Mouse (Mus musculus): ENCODE results near the gene Arhgap24.
"Not testable (repeated sequence)": the region's sequence is repeated elsewhere in the genome, so short reads cannot be mapped to it uniquely, and the experiment has no call there.

Gene Arhgap24

DNA sequence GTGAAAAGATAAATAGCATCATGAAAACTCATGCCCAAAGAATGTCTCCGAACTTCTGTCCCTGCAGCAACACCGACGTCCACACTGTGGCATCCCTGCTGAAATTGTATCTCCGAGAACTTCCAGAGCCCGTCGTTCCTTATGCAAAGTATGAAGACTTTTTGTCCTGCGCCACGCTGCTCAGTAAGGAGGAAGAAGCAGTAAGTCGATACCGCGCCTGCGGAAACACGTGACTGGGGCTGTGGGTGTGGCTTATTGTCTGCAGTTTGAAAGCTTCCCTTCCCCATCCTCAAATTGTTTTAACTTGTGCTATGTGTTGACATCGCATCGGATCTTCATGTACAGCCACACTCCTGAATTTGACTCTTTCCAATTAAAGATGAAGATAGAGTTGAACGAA is 394.4 kb downstream of the Arhgap24 start:
- peak; percentile 43 for DNase-seq (ENCODE audit: low read depth, low spot score)

DNA sequence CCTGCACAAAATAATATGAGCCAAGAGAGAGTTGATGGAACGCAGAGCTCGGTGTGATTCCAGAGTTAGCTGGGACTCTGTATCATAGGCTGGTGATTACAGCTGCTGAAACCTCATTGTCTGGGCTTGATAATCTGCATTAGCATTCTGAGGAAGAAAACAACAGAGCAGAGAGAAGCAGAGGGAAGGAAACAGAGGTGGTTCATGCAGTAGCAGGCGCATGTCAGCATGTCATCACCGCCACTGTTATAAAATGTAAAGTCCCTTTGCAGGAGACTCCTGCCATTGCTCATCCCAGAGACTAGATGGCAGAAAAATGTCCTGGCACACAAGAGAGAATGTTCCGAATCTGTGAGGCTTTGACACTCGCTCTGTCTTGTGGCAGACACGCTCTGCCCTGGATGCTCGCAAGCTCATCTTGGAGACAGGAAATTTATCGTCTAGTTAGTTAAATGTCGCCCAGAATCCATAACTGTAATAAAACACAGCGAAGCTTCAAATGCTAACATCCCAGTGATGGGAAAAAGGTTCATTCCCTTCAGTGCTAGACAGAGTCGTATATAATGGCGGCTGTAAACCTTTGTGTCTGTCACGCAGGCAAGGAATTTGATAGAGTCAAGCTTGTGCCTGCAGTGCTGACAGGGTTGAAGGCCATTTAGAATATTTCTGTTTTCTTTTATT is 407.4 kb downstream of the Arhgap24 start:
- no peak for DNase-seq (ENCODE audit: low read depth, low spot score)

DNA sequence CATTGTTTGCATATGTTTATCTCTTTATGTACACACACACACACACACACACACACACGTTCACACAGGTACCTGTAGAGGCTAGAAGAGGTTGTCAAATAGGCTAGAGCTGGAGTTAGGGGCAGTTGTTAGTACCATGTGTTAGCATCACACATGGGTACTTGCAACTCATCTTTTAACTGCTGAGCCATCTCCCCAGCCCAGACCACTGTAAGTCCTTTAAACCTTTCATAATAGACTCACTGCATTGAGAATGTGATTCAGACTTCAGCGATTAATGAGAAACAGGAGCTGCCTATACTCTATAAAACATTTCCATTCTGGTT is 407.9 kb downstream of the Arhgap24 start:
- DNase-seq (ENCODE audit: low read depth, low spot score): no peak

DNA sequence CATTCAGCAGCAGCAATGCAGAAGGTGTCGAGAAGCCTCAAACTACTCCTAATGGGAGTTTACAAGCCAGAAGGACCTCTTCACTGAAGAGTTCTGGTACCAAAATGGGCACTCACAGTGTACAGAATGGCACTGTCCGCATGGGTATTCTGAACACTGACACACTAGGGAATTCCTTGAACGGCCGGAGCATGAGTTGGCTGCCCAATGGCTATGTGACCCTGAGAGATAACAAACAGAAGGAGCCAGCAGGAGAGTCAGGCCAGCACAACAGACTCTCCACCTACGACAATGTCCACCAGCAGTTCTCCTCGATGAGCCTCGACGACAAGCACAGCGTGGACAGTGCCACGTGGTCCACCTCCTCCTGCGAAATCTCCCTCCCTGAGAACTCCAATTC is 411.0 kb downstream of the Arhgap24 start:
- no peak for DNase-seq (ENCODE audit: low read depth, low spot score)

DNA sequence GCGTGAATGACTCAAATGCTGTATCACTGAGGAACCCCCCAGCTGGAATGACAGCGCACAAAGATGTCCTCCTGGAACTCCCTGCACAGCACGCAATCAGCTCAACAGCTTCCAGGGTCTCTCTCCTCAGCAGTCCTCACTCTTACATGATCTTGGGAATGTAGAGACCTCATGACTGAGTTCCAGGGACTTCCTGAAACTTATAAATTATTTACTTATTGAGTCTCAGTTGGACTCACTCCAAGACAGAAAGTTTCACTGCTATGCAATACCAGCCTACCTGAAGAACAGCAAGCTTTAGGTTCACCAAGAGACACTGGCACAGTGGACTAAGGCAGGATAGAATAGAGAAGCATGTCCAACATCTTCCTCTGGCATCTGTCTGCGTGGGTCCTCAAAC is 417.1 kb downstream of the Arhgap24 start:
- DNase-seq (ENCODE audit: low read depth, low spot score): no peak

DNA sequence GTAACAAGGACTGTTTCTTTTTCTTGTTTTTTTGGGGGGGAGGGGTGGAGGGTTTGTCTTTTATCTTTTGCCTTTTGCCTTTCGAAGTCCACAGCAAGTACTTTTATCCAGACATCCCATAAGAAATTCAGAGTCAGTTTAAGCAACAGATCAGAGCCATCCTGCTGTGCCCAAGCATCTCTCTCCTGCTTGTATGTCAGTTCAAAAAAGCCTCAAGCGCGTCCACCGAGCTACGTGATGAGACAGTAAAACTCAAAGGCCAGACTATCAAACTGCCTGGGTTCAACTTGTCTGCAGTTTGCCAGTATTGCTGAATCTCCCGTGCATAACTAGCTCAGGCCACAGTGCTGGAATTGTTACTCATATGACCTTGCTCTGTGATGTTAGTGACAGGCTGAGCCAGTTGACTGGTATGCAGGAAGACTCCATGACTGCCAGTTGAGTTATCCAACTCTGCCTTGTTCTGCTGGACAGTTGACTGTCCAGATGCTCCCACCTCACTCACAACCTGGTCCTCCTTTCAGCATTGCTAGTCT is 418.6 kb downstream of the Arhgap24 start:
- DNase-seq (ENCODE audit: low read depth, low spot score): no peak

DNA sequence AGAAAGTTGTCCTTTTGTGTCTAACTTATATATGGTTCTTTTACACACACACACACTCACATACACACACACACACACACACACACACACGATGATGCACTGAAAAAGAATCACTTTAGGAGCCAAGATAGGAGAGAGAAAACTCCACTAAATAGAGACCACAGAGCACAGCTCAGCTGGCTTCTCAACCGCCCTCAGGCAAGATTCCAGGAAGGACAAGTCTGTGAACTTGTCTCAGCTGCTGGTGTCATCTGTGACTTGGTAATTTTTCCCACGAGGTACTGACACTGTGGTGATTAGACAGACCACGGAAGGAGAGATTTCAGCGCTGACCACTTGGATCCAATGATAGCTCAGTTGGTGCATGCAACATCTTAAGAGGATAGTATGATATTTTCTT is 420.0 kb downstream of the Arhgap24 start:
- no peak for DNase-seq (ENCODE audit: low read depth, low spot score)

DNA sequence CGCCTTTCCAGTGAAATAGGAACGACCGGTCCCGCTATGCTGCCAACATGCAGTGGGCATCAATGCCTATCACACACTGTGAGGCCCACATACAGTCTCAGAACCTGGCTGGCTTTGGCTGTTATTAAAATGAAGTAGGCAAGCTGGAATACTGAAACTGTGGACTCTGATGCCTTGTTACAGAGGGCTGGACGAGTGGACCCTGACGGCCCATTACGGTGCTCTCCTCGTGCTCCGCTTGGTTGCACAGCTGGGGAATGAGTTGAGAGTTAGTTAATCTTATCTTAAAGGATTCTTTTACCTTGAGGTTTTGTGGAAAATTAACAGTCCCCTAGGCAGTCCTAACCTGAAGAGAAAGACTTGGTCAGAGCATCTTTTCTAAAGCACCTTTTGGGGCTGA is 422.3 kb downstream of the Arhgap24 start:
- DNase-seq (ENCODE audit: low read depth, low spot score): no peak

DNA sequence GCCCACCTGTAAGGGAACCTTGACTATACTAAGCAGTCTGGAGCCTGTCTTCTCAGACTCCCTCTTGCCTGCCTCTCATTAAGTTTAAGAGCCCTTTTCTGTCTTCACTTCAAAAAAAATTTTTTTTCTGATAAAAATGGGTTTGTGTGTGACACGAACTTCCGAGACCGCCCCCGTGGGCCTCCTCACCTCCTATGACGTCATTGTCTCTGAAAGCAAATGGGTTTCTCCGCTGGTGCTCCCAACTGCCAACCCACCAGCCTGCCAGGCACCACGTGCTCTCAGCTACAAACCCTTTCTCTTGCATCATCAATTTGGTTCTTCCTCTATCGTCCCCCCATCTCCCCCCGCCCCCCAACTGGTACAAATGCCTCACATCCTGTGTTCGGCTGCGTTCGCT is 422.9 kb downstream of the Arhgap24 start:
- DNase-seq (ENCODE audit: low read depth, low spot score): no peak

DNA sequence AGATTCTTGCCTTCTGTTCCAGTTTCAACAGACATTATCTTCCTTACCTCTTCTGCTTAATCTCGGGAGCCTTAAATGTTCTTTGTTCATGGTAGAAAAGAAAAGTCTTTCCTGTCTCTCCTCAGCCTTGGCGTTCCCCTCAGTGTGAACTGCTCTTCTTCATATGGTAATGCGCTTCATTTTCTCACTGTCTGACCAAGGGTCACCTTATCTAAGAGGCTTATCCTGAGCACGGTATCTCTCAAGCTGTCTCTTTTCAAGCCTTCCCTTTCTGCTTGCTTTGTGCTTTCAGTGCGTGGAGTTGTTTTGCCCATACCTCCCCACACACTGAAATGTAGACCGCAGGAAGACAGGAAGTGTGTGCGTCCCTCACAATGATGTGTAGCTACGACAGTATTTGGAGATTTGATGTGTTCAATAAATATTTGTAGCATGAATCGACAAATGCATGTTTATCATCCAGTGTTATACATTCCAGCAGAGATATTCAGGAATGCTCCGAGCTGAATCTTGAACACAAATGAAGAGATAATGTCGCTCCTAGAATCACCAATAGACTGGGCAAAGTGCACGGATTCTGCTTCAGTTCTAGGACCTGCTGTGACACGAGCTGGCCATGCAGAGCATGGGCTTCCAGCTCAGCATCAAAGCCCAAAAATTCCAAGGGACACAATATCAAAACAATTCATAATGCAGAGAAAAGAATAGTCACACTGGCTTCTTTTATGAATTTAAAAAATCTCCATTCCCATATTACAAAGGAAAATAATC is 424.4 kb downstream of the Arhgap24 start:
- peak; percentile 68 for DNase-seq (ENCODE audit: low read depth, low spot score)

DNA sequence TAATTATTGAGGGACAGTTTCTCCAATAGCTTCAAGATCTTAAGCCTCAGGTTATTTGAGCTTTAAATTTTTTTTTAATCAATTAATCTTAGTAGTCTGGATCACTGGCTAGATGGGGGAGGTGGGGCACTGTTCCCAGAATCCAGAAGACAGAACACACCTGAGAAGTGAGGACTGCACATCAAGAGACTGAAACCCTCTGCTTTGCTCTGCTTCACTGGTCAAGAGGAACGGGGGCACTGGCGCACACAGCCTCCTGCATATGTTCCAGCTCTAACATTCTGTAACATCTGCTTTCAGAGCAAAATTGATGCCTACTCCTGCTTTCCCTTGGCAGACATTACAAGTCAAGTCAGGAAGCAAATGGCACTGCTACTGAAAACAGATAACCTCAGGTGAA is 439.0 kb downstream of the Arhgap24 start:
- no peak for DNase-seq (ENCODE audit: low read depth, low spot score)

DNA sequence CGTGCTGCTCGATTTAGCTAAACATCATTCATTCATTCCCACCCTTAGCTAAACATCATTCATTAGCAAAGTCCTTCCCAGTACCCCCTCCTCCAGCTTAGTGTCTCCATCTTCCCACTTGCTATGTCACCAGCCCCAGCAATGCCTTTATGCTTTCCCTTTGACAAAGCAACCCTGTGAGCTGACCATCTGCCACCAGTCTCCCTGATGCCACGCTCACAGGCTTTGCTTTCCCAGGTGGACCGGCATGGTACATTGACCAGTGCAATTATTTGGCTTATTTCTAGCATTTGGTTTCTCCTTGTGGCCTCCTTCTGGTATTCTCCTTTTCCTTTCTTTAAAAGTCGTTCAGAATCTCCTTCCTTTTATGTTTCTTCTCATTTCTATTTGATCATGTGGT is 445.6 kb downstream of the Arhgap24 start:
- no peak for DNase-seq (ENCODE audit: low read depth, low spot score)

DNA sequence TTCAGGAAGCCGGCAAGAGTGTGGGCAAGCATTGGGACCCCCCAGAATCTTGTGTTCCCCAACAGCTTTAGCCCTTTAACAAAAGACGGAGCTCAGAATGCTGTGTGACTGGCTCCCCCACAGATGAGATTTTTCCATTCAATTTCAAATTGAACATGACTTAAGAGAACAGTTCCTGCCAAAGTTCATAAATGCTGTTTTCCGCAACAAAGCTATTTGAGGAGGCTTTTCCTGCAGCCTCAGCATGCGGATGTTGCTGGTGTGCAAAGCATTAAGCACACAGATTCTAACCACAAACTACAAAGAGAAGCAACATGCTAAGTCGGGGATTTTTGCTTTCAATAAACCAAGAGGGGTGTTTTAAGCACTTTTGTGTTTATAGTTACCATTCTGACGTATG is 449.0 kb downstream of the Arhgap24 start:
- DNase-seq (ENCODE audit: low read depth, low spot score): no peak

DNA sequence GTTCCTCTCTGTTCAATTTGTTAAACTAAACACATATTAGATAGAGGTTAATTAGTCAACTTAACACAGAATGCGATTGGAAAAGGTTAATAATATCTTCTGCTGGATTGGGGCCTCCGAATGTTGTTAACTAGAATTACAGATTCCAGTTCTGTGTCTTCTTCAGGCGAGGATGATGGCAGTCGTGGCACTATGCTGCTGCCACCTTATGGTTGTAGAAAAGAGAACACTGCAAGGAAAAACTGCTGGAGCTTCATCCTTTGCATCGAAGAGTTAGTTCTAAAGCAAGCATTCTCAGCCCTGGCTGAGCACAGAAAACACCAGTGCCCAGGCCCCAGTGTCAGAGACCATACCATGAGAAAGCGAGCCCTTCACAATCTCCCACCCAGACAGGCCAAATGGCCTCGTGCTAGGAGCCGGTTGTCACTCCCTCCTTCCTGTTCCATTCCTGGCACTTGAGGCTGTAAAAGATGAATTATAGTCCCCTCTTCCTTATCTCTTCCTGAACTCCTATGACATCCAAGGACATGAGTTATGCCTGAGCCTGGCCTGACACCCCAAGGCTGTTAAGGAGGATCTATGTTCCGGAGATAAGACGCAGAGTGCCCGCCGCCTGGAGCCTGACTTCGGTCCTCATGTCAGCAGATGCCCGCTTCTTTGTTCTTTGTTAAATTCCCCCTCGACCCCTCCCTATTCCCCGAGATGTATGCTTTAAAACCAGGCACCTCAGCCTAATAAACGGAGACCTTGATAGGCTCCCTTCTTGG is 462.9 kb downstream of the Arhgap24 start:
- not testable (repeated sequence) for DNase-seq (ENCODE audit: low read depth, low spot score)

DNA sequence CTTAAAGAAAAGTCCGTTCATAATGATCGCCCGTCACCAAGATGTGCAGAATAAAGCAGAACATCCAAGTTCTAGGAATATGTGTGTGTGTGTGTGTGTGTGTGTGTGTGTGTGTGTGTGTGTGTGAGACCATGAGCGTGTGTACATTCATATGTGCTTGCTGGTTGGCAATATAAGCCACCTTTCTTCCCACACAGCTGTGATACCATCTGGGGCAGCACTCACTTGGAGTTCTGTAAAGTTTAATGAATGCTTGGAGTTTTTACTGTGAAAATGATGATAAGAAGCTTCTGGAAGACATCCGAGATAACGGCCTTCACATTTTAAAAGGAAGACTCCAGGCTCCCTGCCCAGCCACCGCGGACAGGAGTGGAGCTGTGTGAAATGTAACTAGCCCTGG is 465.4 kb downstream of the Arhgap24 start:
- DNase-seq (ENCODE audit: low read depth, low spot score): no peak

DNA sequence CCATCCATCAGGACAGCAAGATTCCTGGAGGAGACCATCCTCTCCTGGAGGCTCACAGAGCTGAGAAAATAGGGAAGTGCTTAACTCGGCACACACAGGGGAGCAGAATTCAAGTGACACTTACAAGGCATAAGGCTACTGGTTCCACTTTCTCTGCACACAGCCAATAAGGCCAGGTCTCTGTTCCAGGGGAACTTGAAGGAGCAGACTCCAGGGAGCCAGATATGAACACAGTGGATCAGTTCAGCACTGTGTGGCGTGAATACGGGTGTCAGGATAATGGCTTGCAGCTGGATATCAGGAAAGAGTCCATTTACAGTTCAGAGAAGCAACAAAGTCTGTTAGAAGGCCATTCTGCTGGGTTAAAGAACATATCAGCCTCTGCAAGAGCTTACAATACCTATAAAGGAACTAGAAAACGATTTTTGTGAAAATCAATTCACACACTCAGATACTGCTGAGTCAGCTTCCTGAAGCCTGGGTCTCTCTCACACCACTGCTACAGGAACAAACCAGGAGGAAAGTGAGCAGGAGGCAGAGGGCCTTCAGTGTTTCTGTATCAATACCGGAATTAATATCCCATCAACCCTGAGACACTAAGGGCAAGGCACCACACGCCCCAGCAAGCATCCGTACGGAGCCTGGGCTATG is 466.0 kb downstream of the Arhgap24 start:
- no peak for DNase-seq (ENCODE audit: low read depth, low spot score)

All from ZHBTc4 (cell line).